Mouse (Mus musculus): Measurements from ENCODE around the gene Plin1. TPM values are rescaled to one million over a fixed set of nuclear protein-coding genes. Genes with fewer than 3 reads are reported as not detected.

Gene Plin1
- total and polyA plus RNA-seq, 2 experiments = 0.74 TPM; not detected in 1

GRCm38 (mm10) chr7:79680231-79680630 is 52.5 kb downstream of the Plin1 start:
- TF ChIP-seq CTCF (IDR thresholded peaks at IDR 0.05; ENCODE audit: low read depth, low read length) = no peak
- no peaks in the 10 kb centered on the region for H3K79me2 ChIP-seq (ENCODE audit: control insufficient read depth, insufficient read depth, low read length)
- 92% methylated on average over 2 of the region's 2 CpGs for WGBS

GRCm38 (mm10) chr7:79679186-79679585 is 53.5 kb downstream of the Plin1 start:
- no peak for DNase-seq (ENCODE audit: extremely low read depth, low read depth, low spot score)
- Histone ChIP-seq H3K27ac (replicated peaks; ENCODE audit: insufficient read depth, low read depth, low read length) (no peak overlapping the region), H3K4me3 (ENCODE audit: insufficient read depth, low read depth, low read length) (no peak overlapping the region), H3K27me3 (ENCODE audit: control insufficient read depth, insufficient read depth, low read length) (no peaks in the 10 kb centered on the region), H3K9ac (ENCODE audit: low read depth, low read length) (no peak overlapping the region), H3K79me2 (ENCODE audit: control insufficient read depth, insufficient read depth, low read length) (no peaks in the 10 kb centered on the region), H3K36me3 (ENCODE audit: control insufficient read depth, insufficient read depth, low read length) (no peaks in the 10 kb centered on the region), H3K4me1 (ENCODE audit: control insufficient read depth, insufficient read depth, low read length) (no peaks in the 10 kb centered on the region)
- TF ChIP-seq CTCF (IDR thresholded peaks at IDR 0.05; ENCODE audit: low read depth, low read length) (no peak), POLR2A (IDR thresholded peaks at IDR 0.05; ENCODE audit: extremely low read depth, insufficient read depth, low read length) (no peak)

More at GRCm38 (mm10) chr7:79680231-79680630, 52.5 kb downstream of the Plin1 start:
- H3K36me3 ChIP-seq (ENCODE audit: control insufficient read depth, insufficient read depth, low read length) = no peaks in the 10 kb centered on the region
- H3K4me3 ChIP-seq (ENCODE audit: insufficient read depth, low read depth, low read length) = no peak overlapping the region
- H3K4me1 ChIP-seq (ENCODE audit: control insufficient read depth, insufficient read depth, low read length) = no peaks in the 10 kb centered on the region
- no peaks in the 10 kb centered on the region for H3K27me3 ChIP-seq (ENCODE audit: control insufficient read depth, insufficient read depth, low read length)
- no peak overlapping the region for H3K27ac ChIP-seq (replicated peaks; ENCODE audit: insufficient read depth, low read depth, low read length)
- H3K9ac ChIP-seq (ENCODE audit: low read depth, low read length) = no peak overlapping the region
- no peak for DNase-seq (ENCODE audit: extremely low read depth, low read depth, low spot score)

GRCm38 (mm10) chr7:79670900-79671604 is 61.7 kb downstream of the Plin1 start:
- no peak for DNase-seq (ENCODE audit: extremely low read depth, low read depth, low spot score)
- H3K36me3 ChIP-seq (ENCODE audit: control insufficient read depth, insufficient read depth, low read length) = no peaks in the 10 kb centered on the region
- TF ChIP-seq CTCF (IDR thresholded peaks at IDR 0.05; ENCODE audit: low read depth, low read length) (no peak), POLR2A (IDR thresholded peaks at IDR 0.05; ENCODE audit: extremely low read depth, insufficient read depth, low read length) (no peak)

More at GRCm38 (mm10) chr7:79670900-79671604, 61.7 kb downstream of the Plin1 start:
- no peaks in the 10 kb centered on the region for H3K79me2 ChIP-seq (ENCODE audit: control insufficient read depth, insufficient read depth, low read length)
- H3K9ac ChIP-seq (ENCODE audit: low read depth, low read length) = no peak overlapping the region
- H3K27me3 ChIP-seq (ENCODE audit: control insufficient read depth, insufficient read depth, low read length) = no peaks in the 10 kb centered on the region
- no peaks in the 10 kb centered on the region for H3K4me1 ChIP-seq (ENCODE audit: control insufficient read depth, insufficient read depth, low read length)
- 99% methylated on average over 4 of the region's 4 CpGs for WGBS
- no peak overlapping the region for H3K4me3 ChIP-seq (ENCODE audit: insufficient read depth, low read depth, low read length)
- no peak overlapping the region for H3K27ac ChIP-seq (replicated peaks; ENCODE audit: insufficient read depth, low read depth, low read length)

Other genes starting within 250 kb of the Plin1 start
- not detected in 2 replicates for gene Rhcg, start 115.2 kb downstream of the Plin1 start, total RNA-seq (2014; rRNA removed)
- gene Rhcg, start 115.2 kb downstream of the Plin1 start, polyA plus RNA-seq (2012; rRNA removed) = not detected in 2 replicates
- under 0.01 and 0.07 TPM in 2 replicates for gene Ticrr, start 72.7 kb downstream of the Plin1 start, total RNA-seq (2014; rRNA removed)
- gene Ticrr, start 72.7 kb downstream of the Plin1 start, polyA plus RNA-seq (2012; rRNA removed) = 0.04 TPM in 1 of 2 replicates, not detected in the other
- gene Kif7, start 17.2 kb downstream of the Plin1 start, total RNA-seq (2014; rRNA removed) = 0.20 and 0.37 TPM in 2 replicates
- 0.21 TPM in 2 replicates for gene Kif7, start 17.2 kb downstream of the Plin1 start, polyA plus RNA-seq (2012; rRNA removed)
- 17.2 and 18.1 TPM in 2 replicates for gene Pex11a, start 10.2 kb upstream of the Plin1 start, total RNA-seq (2014; rRNA removed)
- gene Pex11a, start 10.2 kb upstream of the Plin1 start, polyA plus RNA-seq (2012; rRNA removed) = 40.3 and 43.8 TPM in 2 replicates
- 0.74 and 0.81 TPM in 2 replicates for gene Wdr93, start 10.3 kb upstream of the Plin1 start, total RNA-seq (2014; rRNA removed)
- gene Wdr93, start 10.3 kb upstream of the Plin1 start, polyA plus RNA-seq (2012; rRNA removed) = 0.10 and 0.21 TPM in 2 replicates
- 0.18 and 0.20 TPM in 2 replicates for gene Mesp1, start 60.9 kb upstream of the Plin1 start, total RNA-seq (2014; rRNA removed)
- gene Mesp1, start 60.9 kb upstream of the Plin1 start, polyA plus RNA-seq (2012; rRNA removed) = not detected in 2 replicates
- 0.07 and 0.09 TPM in 2 replicates for gene Mesp2, start 77.8 kb upstream of the Plin1 start, total RNA-seq (2014; rRNA removed)
- gene Mesp2, start 77.8 kb upstream of the Plin1 start, polyA plus RNA-seq (2012; rRNA removed) = 0.23 and 0.24 TPM in 2 replicates
- 31.4 and 56.5 TPM in 2 replicates for gene Anpep, start 128.2 kb upstream of the Plin1 start, total RNA-seq (2014; rRNA removed)
- 92.5 and 100 TPM in 2 replicates for gene Anpep, start 128.2 kb upstream of the Plin1 start, polyA plus RNA-seq (2012; rRNA removed)
- gene Ap3s2, start 187.7 kb upstream of the Plin1 start, total RNA-seq (2014; rRNA removed) = 5.6 and 6.3 TPM in 2 replicates
- gene Ap3s2, start 187.7 kb upstream of the Plin1 start, polyA plus RNA-seq (2012; rRNA removed) = 9.9 and 10.3 TPM in 2 replicates
- 6.2 and 7.3 TPM in 2 replicates for gene Arpin, start 202.5 kb upstream of the Plin1 start, total RNA-seq (2014; rRNA removed)
- gene Arpin, start 202.5 kb upstream of the Plin1 start, polyA plus RNA-seq (2012; rRNA removed) = 3.5 and 4.0 TPM in 2 replicates

Measured in liver, adult 2 months (tissue).